ENCODE assay signal across 8 mouse cellular contexts in genomic region chr1:74964494-74965215, GRCm38 (mm10). TPM values are rescaled to one million over a fixed set of nuclear protein-coding genes. Genes with fewer than 3 reads are reported as not detected.
A peak's percentile ranks its signal among the peaks of the same experiment; 100 is the strongest.
DNase-seq lines count a peak whose midpoint lies in the region; ATAC-seq and TF ChIP-seq lines count a peak whose summit lies in the region.

No protein-coding gene starts in this region.

- no peaks in the 10 kb centered on the region for H3K36me3 ChIP-seq in heart, embryonic 12.5 days
- no peaks in the 10 kb centered on the region for H3K36me3 ChIP-seq in kidney, embryonic 16.5 days (ENCODE audit: insufficient read depth, low read length)
- H3K36me3 ChIP-seq in liver, adult 2 months (ENCODE audit: control insufficient read depth, insufficient read depth, low read length), result no peaks in the 10 kb centered on the region
- H3K36me3 ChIP-seq in neural tube, embryonic 13.5 days, result no peaks in the 10 kb centered on the region

- peaks cover 29% of the 10 kb centered on the region for H3K27me3 ChIP-seq in heart, embryonic 12.5 days (replicated peaks)
- H3K27me3 ChIP-seq in kidney, embryonic 16.5 days (ENCODE audit: insufficient read depth, low read length), result 0 out of 2 replicates have a peak, but pooled peaks cover 3% of the 10 kb centered on the region
- H3K27me3 ChIP-seq in liver, adult 2 months (ENCODE audit: control insufficient read depth, insufficient read depth, low read length), result no peaks in the 10 kb centered on the region
- H3K27me3 ChIP-seq in neural tube, embryonic 13.5 days, result peaks cover 8% of the 10 kb centered on the region

- ATAC-seq in CD4-positive, CD25-positive, alpha-beta regulatory T cell, adult 4 months, result peak; percentile 51
- no peak; the same call in 1 of the 2 replicates for ATAC-seq in heart, embryonic 12.5 days (ENCODE audit: insufficient number of reproducible peaks, low FRiP score)
- peak; percentile 64; the same call in 1 of the 2 replicates for ATAC-seq in kidney, embryonic 16.5 days (ENCODE audit: low FRiP score, low TSS enrichment)
- 0 out of 2 replicates have a peak, but pooled peaks have one; percentile 53 for ATAC-seq in neural tube, embryonic 13.5 days (ENCODE audit: low read depth)

- H3K4me2 ChIP-seq in heart, embryonic 12.5 days, result peak overlapping the region; percentile 63
- peak overlapping the region; percentile 51 for H3K4me2 ChIP-seq in kidney, embryonic 16.5 days (replicated peaks; ENCODE audit: low read depth, low read length)
- peak overlapping the region; percentile 51 for H3K4me2 ChIP-seq in neural tube, embryonic 13.5 days

- peak; percentile 90 for DNase-seq in brain, adult 2 months (ENCODE audit: low read depth, low spot score)
- DNase-seq in liver, adult 2 months (ENCODE audit: extremely low read depth, low read depth, low spot score), result peak; percentile 75
- peak; percentile 52 for DNase-seq in thymus, postnatal 0 days (ENCODE audit: low spot score)

- peak overlapping the region; percentile 55 for H3K9ac ChIP-seq in heart, embryonic 12.5 days
- H3K9ac ChIP-seq in kidney, embryonic 16.5 days (replicated peaks; ENCODE audit: low read length), result peak overlapping the region; percentile 27
- no peak overlapping the region for H3K9ac ChIP-seq in liver, adult 2 months (ENCODE audit: low read depth, low read length)
- H3K9ac ChIP-seq in neural tube, embryonic 13.5 days, result peak overlapping the region; percentile 38; the same call in 1 of the 2 replicates

- TF ChIP-seq CTCF in embryonic fibroblast, embryonic 13.5 days (IDR thresholded peaks at IDR 0.05; ENCODE audit: borderline replicate concordance, insufficient read depth, low read length), result peak; percentile 92; the same call in 1 of the 2 replicates
- peak; percentile 97 for TF ChIP-seq CTCF in liver, adult 2 months (IDR thresholded peaks at IDR 0.05; ENCODE audit: low read depth, low read length)

- H3K79me2 ChIP-seq in liver, adult 2 months (ENCODE audit: control insufficient read depth, insufficient read depth, low read length), result no peaks in the 10 kb centered on the region

- H3K4me1 ChIP-seq in embryonic fibroblast, embryonic 13.5 days (ENCODE audit: control insufficient read depth, insufficient read depth, low read length), result no peaks in the 10 kb centered on the region
- H3K4me1 ChIP-seq in heart, embryonic 12.5 days (replicated peaks), result peaks cover 11% of the 10 kb centered on the region
- peaks cover 7% of the 10 kb centered on the region for H3K4me1 ChIP-seq in kidney, embryonic 16.5 days (ENCODE audit: insufficient read depth, low read length)
- H3K4me1 ChIP-seq in liver, adult 2 months (ENCODE audit: control insufficient read depth, insufficient read depth, low read length), result peaks cover 19% of the 10 kb centered on the region
- H3K4me1 ChIP-seq in neural tube, embryonic 13.5 days (replicated peaks), result peaks cover 9% of the 10 kb centered on the region

- H3K27ac ChIP-seq in embryonic fibroblast, embryonic 13.5 days (ENCODE audit: insufficient read depth, low read length), result no peak overlapping the region
- no peak overlapping the region for H3K27ac ChIP-seq in heart, embryonic 12.5 days (ENCODE audit: poor library complexity, severe bottlenecking)
- no peak overlapping the region for H3K27ac ChIP-seq in kidney, embryonic 16.5 days (ENCODE audit: low read length)
- no peak overlapping the region for H3K27ac ChIP-seq in liver, adult 2 months (replicated peaks; ENCODE audit: insufficient read depth, low read depth, low read length)
- H3K27ac ChIP-seq in neural tube, embryonic 13.5 days (replicated peaks), result no peak overlapping the region

- no peaks in the 10 kb centered on the region for H3K9me3 ChIP-seq in heart, embryonic 12.5 days (replicated peaks)
- no peaks in the 10 kb centered on the region for H3K9me3 ChIP-seq in kidney, embryonic 16.5 days (ENCODE audit: low read length)
- no peaks in the 10 kb centered on the region for H3K9me3 ChIP-seq in neural tube, embryonic 13.5 days

- 22% methylated on average over 16 of the region's 16 CpGs for WGBS in heart, embryonic 12.5 days
- WGBS in kidney, embryonic 16.5 days, result 6% methylated on average over 16 of the region's 16 CpGs
- 33% methylated on average over 16 of the region's 16 CpGs for WGBS in liver, adult 2 months
- 6% methylated on average over 16 of the region's 16 CpGs for WGBS in neural tube, embryonic 13.5 days

- no peak for TF ChIP-seq POLR2A in embryonic fibroblast, embryonic 13.5 days (IDR thresholded peaks at IDR 0.05; ENCODE audit: low read depth, low read length)
- no peak for TF ChIP-seq POLR2A in liver, adult 2 months (IDR thresholded peaks at IDR 0.05; ENCODE audit: extremely low read depth, insufficient read depth, low read length)

- H3K4me3 ChIP-seq in embryonic fibroblast, embryonic 13.5 days (ENCODE audit: insufficient read depth, low read length), result no peak overlapping the region
- peak overlapping the region; percentile 21; the same call in 1 of the 2 replicates for H3K4me3 ChIP-seq in heart, embryonic 12.5 days
- H3K4me3 ChIP-seq in kidney, embryonic 16.5 days (ENCODE audit: low read length), result peak overlapping the region; percentile 27
- H3K4me3 ChIP-seq in liver, adult 2 months (ENCODE audit: insufficient read depth, low read depth, low read length), result no peak overlapping the region
- H3K4me3 ChIP-seq in neural tube, embryonic 13.5 days, result peak overlapping the region; percentile 21

RNA-seq across cellular contexts. Expression of gene Ihh, which starts 13.2 kb away (rescaled TPM):
- not detected for polyA plus RNA-seq in CD4-positive, CD25-positive, alpha-beta regulatory T cell, adult 4 months (2017; shearing (Covaris generic))
- not detected in 2 replicates for polyA plus RNA-seq in embryonic fibroblast, embryonic 13.5 days (2011; ENCODE audit: insufficient read length, low read depth, missing spikeins)
- polyA plus RNA-seq in heart, embryonic 12.5 days (2016; fragmentation: Nextera tagmentation; extraction: Ambion mirVana), result 0.06 and 0.14 TPM in 2 replicates
- polyA plus RNA-seq in kidney, embryonic 16.5 days (2015; fragmentation: Nextera tagmentation; extraction: Ambion mirVana), result 2.4 and 3.4 TPM in 2 replicates
- total RNA-seq in liver, adult 2 months (2014; rRNA removed), result 0.55 and 0.87 TPM in 2 replicates
- 1.4 and 3.5 TPM in 2 replicates for polyA plus RNA-seq in liver, adult 2 months (2012; rRNA removed)
- 0.26 and 0.29 TPM in 2 replicates for polyA plus RNA-seq in neural tube, embryonic 13.5 days (2015; fragmentation: Nextera tagmentation; extraction: Ambion mirVana)
- polyA plus RNA-seq in thymus, postnatal 0 days (2015; fragmentation: Nextera tagmentation; extraction: Ambion mirVana), result 0.21 and 0.22 TPM in 2 replicates

RNA-seq across cellular contexts. Expression of gene Cfap65, which starts 29.3 kb away (rescaled TPM):
- not detected for polyA plus RNA-seq in CD4-positive, CD25-positive, alpha-beta regulatory T cell, adult 4 months (2017; shearing (Covaris generic))
- not detected in 2 replicates for polyA plus RNA-seq in embryonic fibroblast, embryonic 13.5 days (2011; ENCODE audit: insufficient read length, low read depth, missing spikeins)
- not detected in 2 replicates for polyA plus RNA-seq in heart, embryonic 12.5 days (2016; fragmentation: Nextera tagmentation; extraction: Ambion mirVana)
- 0.09 TPM in 1 of 2 replicates, not detected in the other for polyA plus RNA-seq in kidney, embryonic 16.5 days (2015; fragmentation: Nextera tagmentation; extraction: Ambion mirVana)
- total RNA-seq in liver, adult 2 months (2014; rRNA removed), result not detected in 2 replicates
- polyA plus RNA-seq in liver, adult 2 months (2012; rRNA removed), result not detected in 2 replicates
- 0.04 and 0.14 TPM in 2 replicates for polyA plus RNA-seq in neural tube, embryonic 13.5 days (2015; fragmentation: Nextera tagmentation; extraction: Ambion mirVana)
- polyA plus RNA-seq in thymus, postnatal 0 days (2015; fragmentation: Nextera tagmentation; extraction: Ambion mirVana), result 0.04 and 0.08 TPM in 2 replicates

Comparison
In these comparisons a context has a peak if more than half of its experiments do, and no peak if none do; other contexts are left out.
1. H3K4me3 ChIP-seq: peak in heart, embryonic 12.5 days (single experiment), kidney, embryonic 16.5 days (single experiment) and neural tube, embryonic 13.5 days (single experiment); none in embryonic fibroblast, embryonic 13.5 days (single experiment) and liver, adult 2 months (single experiment).
2. Peak in every context shown above with its lines, with median percentiles within 50 percentile points of each other: DNase-seq and H3K4me2 ChIP-seq.